Mouse (Mus musculus) megakaryocyte, adult 5-6 weeks (primary cell): ENCODE data around the gene Exph5. TPM values are rescaled to one million over a fixed set of nuclear protein-coding genes. Genes with fewer than 3 reads are reported as not detected.
A peak's percentile ranks its signal among the peaks of the same experiment; 100 is the strongest.

Experiments
- ATAC-seq: 2 replicates; pipeline ENCODE4 v1.8.0; 2016; ENCODE audit warnings: mild to moderate bottlenecking, inconsistent platforms; ENCODE audit not compliant: poor library complexity, severe bottlenecking
- total RNA-seq, 2 experiments: library from RNA; stranded (forward) in 1 of 2; stranded (reverse) in 1 of 2; fragments of 153-499, 151-499 nt in 1 of 2; fragments of 221-1000, 200-1000 nt in 1 of 2; gene quantifications; 2 replicates each; pipeline versions ENCODE4 v1.2.3 to v1.2.4; 2015 to 2017

Gene Exph5
- total RNA-seq, 2 experiments from 2014 or later = 0.11 TPM; not detected in 1

DNA sequence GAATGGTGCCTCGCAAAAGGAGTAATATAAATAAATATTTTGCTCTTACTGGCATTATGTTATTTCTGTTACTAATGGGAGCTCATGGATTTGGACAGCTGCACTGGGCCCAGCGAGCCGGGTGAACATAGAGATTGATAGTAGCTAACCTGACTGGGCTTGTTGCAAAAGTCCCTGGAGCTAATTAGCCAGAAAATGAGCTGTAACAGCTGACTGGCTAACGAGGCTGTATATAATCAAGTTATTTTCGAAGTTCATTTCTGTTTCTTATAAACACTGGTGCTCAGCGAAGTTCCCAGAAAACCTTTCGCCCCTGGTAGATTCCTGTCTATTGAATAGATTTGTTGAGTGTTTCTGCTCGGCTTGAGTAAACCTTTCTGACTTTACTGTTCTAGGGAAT is 101.5 kb downstream of the Exph5 start:
- no peak for ATAC-seq

GRCm38 (mm10) chr9:53404050-53404752 is 102.7 kb downstream of the Exph5 start:
- ATAC-seq = no peak

DNA sequence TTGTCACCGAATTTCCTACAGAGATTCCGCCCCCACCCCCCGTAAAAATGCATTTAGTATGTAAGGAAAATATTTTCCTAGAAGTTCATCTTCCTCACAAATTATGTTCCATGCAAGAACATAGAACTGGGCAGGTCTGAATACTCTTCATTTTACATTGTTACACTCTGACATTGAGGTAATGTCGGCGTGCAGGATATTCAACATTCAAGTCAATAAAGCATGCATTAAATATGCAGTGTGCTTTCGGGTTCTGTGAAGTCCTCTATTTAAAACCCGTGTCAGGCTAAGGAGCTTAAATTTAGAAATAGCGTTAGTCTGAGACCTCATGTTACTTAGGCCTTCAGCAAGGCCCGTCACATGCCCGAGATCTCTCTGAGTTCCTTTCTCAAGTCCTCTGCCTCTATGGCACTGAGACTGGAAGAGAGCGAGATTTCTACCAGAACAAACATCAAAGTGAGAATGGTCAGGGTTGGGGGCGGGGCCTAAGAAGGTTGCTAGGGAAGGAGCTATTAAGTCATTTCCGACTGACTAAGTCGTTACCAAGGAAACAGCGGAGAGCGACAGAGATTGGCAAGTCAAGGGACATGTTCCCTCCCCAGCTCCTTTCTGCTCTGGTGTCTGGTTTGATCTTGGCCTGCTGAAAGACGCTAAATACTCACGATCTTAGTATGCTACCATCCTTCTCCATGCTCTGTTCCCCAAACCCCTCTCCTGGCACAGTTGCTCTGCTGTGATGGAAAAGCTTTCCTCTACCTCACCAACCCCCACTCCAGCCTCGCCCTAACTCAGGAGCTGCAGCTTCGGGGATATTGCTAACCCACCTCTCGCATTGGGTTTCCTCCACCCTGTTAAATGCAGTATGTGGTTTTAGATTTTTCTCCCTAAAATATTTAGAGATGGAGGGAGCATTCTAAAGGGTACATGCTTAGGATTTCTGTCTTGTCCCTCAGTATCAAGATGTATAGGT is 103.6 kb downstream of the Exph5 start:
- ATAC-seq = peak; percentile 98

DNA sequence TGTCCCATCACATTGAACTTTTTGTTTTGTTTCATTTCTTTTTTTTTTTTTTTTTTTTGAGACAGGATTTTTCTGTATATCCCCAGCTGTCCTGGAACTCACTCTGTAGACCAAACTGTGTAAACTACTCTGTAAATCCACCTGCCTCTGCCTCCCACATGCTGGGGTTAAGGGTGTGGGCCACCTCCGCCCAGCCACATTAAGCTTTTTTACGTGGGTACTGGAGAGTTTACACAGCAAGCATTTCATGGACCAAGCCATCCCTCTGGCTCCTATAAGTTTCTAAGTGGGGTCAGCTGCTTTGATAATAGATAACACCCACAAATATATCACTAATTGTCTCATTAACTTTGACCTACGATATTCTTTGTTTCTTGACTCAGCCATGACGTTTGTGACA is 107.1 kb downstream of the Exph5 start:
- ATAC-seq = no peak

DNA sequence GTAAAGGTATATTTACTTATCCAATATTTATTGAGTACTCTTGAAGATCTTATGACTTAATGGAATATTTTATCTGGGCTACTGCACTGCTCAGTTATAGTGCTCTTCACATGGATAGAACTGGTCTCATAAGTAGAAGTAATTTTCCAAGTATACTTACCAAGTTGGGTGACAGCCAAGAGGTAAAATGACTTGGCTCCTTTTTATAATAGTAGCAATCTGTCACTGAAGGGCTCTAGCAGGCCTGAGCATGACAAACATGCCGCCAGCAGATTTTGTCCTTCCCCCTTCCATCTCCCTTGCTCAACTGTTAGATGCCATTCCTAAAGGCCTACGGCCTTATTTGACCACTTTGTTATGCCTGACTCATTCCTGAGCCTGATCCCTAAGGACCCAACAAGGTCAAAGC is 107.5 kb downstream of the Exph5 start:
- no peak for ATAC-seq

DNA sequence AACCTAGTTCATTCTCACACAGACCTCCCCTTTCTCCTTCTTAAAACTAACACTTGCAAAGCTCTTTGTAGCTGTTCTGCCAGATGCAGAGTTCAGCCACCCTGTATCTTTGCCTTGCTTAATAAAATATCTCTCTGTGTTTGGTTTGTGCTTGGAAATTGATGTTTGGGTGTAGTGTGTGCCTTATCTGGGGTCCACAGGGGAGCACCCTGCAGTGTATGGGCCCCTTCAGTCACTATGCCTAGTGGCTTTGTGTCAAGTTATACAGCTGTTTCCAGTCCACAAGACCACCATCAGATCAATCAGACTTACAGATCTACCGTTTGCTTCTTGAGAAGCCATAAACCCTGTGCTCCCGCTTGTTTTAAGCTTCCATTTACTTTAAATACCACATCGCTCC is 108.0 kb downstream of the Exph5 start:
- no peak for ATAC-seq

GRCm38 (mm10) chr9:53422133-53422896 is 120.8 kb downstream of the Exph5 start:
- ATAC-seq = no peak

- no peak for ATAC-seq
Measured at GRCm38 (mm10) chr9:53426726-53427125, 125.3 kb downstream of the Exph5 start.

Other genes starting within 250 kb of the Exph5 start
- gene Ddx10, start 53.6 kb upstream of the Exph5 start, total RNA-seq (2015) = 24.0 and 24.7 TPM in 2 replicates
- gene Ddx10, start 53.6 kb upstream of the Exph5 start, total RNA-seq (2017) = 28.8 and 33.9 TPM in 2 replicates
- gene Kdelc2, start 82.4 kb downstream of the Exph5 start, total RNA-seq (2015) = 3.9 and 4.0 TPM in 2 replicates
- 4.2 and 4.6 TPM in 2 replicates for gene Kdelc2, start 82.4 kb downstream of the Exph5 start, total RNA-seq (2017)
- not detected in 2 replicates for gene 4930550C14Rik, start 100.7 kb downstream of the Exph5 start, total RNA-seq (2015)
- 0.18 TPM in 1 of 2 replicates, not detected in the other for gene 4930550C14Rik, start 100.7 kb downstream of the Exph5 start, total RNA-seq (2017)
- 14.1 and 15.2 TPM in 2 replicates for gene Atm, start 235.1 kb downstream of the Exph5 start, total RNA-seq (2015)
- gene Atm, start 235.1 kb downstream of the Exph5 start, total RNA-seq (2017) = 17.8 and 20.8 TPM in 2 replicates
- 19.8 and 20.8 TPM in 2 replicates for gene Npat, start 235.4 kb downstream of the Exph5 start, total RNA-seq (2015)
- 17.4 and 18.1 TPM in 2 replicates for gene Npat, start 235.4 kb downstream of the Exph5 start, total RNA-seq (2017)